Mouse (Mus musculus) mammary gland, adult 2 months (tissue): ENCODE data around the gene Zfp972. TPM values are rescaled to one million over a fixed set of nuclear protein-coding genes. Genes with fewer than 3 reads are reported as not detected.

Experiments used
- polyA plus RNA-seq: library from polyadenylated mRNA; depleted of rRNA; stranded (reverse); fragments of >200 nt; gene quantifications from 2 replicates; pipeline ENCODE4 v1.2.3, GENCODE M21; 2012; ENCODE audit warnings: low replicate concordance; rRNA removed

Zfp972 gene
- not detected in 2 replicates for polyA plus RNA-seq

DNA sequence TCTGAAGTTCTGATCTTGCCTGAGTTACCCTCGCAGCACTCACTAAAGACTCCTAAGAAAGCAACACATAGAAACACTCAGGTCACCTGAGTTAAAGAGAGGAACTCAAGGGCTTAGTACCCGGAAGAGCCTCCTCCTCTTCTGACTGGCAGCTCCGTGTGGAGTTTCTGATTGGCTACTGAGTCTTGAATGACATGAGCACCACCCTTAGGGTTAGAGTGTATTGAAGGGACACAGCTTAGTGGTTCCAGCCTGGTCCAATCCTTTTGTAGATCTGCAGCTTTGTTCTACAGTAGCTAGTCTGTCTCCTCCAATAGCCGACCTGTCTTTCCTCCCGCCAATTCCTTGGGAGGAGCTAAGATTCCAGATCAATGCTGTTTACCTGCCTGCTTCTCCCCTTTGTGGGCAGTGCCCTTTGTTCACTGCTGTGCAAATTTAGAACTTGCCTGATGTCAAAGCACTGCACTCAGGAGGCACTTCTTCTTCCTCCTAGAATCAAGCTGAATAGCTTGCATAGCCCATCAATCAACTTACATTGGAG lies at the start of gene Zfp972:
Gene Zfp972 (minus strand): TSS at position 51 of the 541 bp plus-strand sequence.

DNA sequence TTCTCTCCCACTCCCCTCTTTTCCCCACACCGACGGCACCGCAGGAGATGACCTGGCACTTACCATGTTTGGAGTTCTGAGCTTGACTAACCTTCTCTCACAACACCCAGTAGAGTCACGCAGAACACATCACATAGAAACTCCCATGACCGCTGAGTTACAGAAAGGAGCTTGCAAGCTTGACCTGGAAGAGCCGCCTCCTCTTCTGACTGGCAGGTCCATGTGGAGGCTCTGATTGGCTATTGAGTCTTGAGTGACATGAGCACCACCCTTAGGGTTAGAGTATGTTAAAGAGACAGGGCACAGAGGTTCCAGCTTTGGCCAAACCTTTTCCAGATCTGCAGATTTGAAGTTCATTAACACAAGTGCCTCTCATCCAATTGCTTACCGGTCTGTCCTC lies 31.7 kb upstream of the Zfp972 start, which contains the start of gene Gm14326:
Gene Gm14326 (minus strand): TSS at position 153 of the 400 bp plus-strand sequence.

GRCm38 (mm10) chr2:177897046-177897578 lies 28.3 kb downstream of the Zfp972 start, which contains the start of gene Gm14327:
Gene Gm14327, plus strand, starts transcription at chr2:177897096.

Other genes with a start within 250 kb of the Zfp972 start
- 2.1 TPM in 1 of 2 replicates, not detected in the other for gene Gm14322, start 166.3 kb downstream of the Zfp972 start, polyA plus RNA-seq
- 3.9 and 8.3 TPM in 2 replicates for gene Gm14325, start 85.3 kb downstream of the Zfp972 start, polyA plus RNA-seq
- gene Gm14327, start 28.5 kb downstream of the Zfp972 start, polyA plus RNA-seq, result 0.33 and 1.5 TPM in 2 replicates
- 0.55 and 5.8 TPM in 2 replicates for gene Gm14326, start 31.7 kb upstream of the Zfp972 start, polyA plus RNA-seq
- 0.22 and 1.8 TPM in 2 replicates for gene Zfp971, start 97.7 kb upstream of the Zfp972 start, polyA plus RNA-seq
- gene Zfp931, start 152.9 kb upstream of the Zfp972 start, polyA plus RNA-seq, result 0.66 and 2.8 TPM in 2 replicates
- gene Phactr3, start 193.4 kb upstream of the Zfp972 start, polyA plus RNA-seq, result 0.22 TPM in 1 of 2 replicates, not detected in the other